Mouse (Mus musculus) intestine, embryonic 14.5 days (tissue): Measurements from ENCODE around the gene Gipc3. TPM values are rescaled to one million over a fixed set of nuclear protein-coding genes. Genes with fewer than 3 reads are reported as not detected.

Source experiments
- ATAC-seq: fragments of 200-750 bp; cut with Nextera tagmentation; replicated peaks from 2 replicates; pipeline ENCODE4 v1.8.0; 2017; ENCODE audit warnings: low read depth, moderate number of reproducible peaks, moderate TSS enrichment, moderate library complexity; ENCODE audit not compliant: low FRiP score, low TSS enrichment
- DNase-seq: peaks from one replicate; pipeline ENCODE4 v3.0.0-alpha.2; 2018; ENCODE audit warnings: low spot score
- H3K27ac ChIP-seq: fragments of 300-500 bp; sonication (generic); 2 replicates; pipeline ENCODE4 v1.5.1; 2014; ENCODE audit warnings: low read depth, mild to moderate bottlenecking, control low read depth
- H3K27me3 ChIP-seq: fragments of 300-500 bp; sonication (generic); replicated peaks from 2 replicates; pipeline ENCODE4 v1.6.1; 2014; ENCODE audit warnings: low read length, control low read depth; ENCODE audit not compliant: control insufficient read depth, insufficient read depth
- H3K36me3 ChIP-seq: fragments of 300-500 bp; sonication (generic); 2 replicates; pipeline ENCODE4 v1.6.1; 2014; ENCODE audit warnings: low read length, control low read depth; ENCODE audit not compliant: control insufficient read depth, insufficient read depth
- H3K4me1 ChIP-seq: fragments of 300-500 bp; sonication (generic); replicated peaks from 2 replicates; pipeline ENCODE4 v1.6.1; 2014; ENCODE audit warnings: low read length, control low read depth, mixed read lengths; ENCODE audit not compliant: control insufficient read depth, insufficient read depth
- H3K4me2 ChIP-seq: fragments of 300-500 bp; sonication (generic); 2 replicates; pipeline ENCODE4 v1.6.1; 2014; ENCODE audit warnings: low read length
- H3K4me3 ChIP-seq: fragments of 300-500 bp; sonication (generic); 2 replicates; pipeline ENCODE4 v1.5.1; 2014; ENCODE audit warnings: low read depth, low read length, control low read depth, mixed read lengths
- H3K9ac ChIP-seq: fragments of 300-500 bp; sonication (generic); 2 replicates; pipeline ENCODE4 v1.6.1; 2014; ENCODE audit warnings: mild to moderate bottlenecking, low read length
- H3K9me3 ChIP-seq: fragments of 300-500 bp; sonication (generic); 2 replicates; pipeline ENCODE4 v1.6.1; 2016; ENCODE audit warnings: low read length, control low read depth; ENCODE audit not compliant: control insufficient read depth
- WGBS: fragments of 180-500 bp; shearing (Covaris S2); extraction: QIAGEN DNeasy Blood & Tissue Kit; methylation state at CpG from one replicate; pipeline ENCODE4 v1.1.7; 2014; 5-methylcytosine and 5-hydroxymethylcytosine counted together
- polyA plus RNA-seq: library from polyadenylated mRNA; unstranded; fragments of >200 nt; fragmentation: Nextera tagmentation; extraction: Ambion mirVana; gene quantifications from 2 replicates; pipeline ENCODE4 v1.2.1, GENCODE M21; 2014

Gipc3 gene
- polyA plus RNA-seq, 1 experiment from 2014 or later: 0.07 TPM

- Histone ChIP-seq H3K36me3 (peaks cover 4% of the 10 kb centered on the region), H3K9ac (0 out of 2 replicates have a peak overlapping the region, but pooled peaks have one; percentile 3), H3K27me3 (0 out of 2 replicates have a peak, but pooled peaks cover 6% of the 10 kb centered on the region), H3K4me3 (0 out of 2 replicates have a peak overlapping the region, but pooled peaks have one; percentile 1), H3K4me2 (peak overlapping the region; percentile 33), H3K27ac (no peak overlapping the region), H3K4me1 (peaks cover 51% of the 10 kb centered on the region), H3K9me3 (no peaks in the 10 kb centered on the region)
- ATAC-seq (no peak), DNase-seq (no peak)
- WGBS: 30% methylated on average over 29 of the region's 29 CpGs
These were observed 10.8 kb downstream of the Gipc3 start for GRCm38 (mm10) chr10:81332277-81332676.

GRCm38 (mm10) chr10:81330007-81330406 lies 13.1 kb downstream of the Gipc3 start:
- peak; percentile 13; the same call in 1 of the 2 replicates for ATAC-seq
- DNase-seq: no peak
- no peaks in the 10 kb centered on the region for H3K9me3 ChIP-seq

GRCm38 (mm10) chr10:81329194-81329975 lies 13.7 kb downstream of the Gipc3 start:
- Histone ChIP-seq H3K4me3 (peak overlapping the region; percentile 29), H3K27me3 (0 out of 2 replicates have a peak, but pooled peaks cover 6% of the 10 kb centered on the region), H3K27ac (peak overlapping the region; percentile 94), H3K36me3 (peaks cover 33% of the 10 kb centered on the region), H3K4me1 (peaks cover 34% of the 10 kb centered on the region), H3K9ac (peak overlapping the region; percentile 34), H3K9me3 (no peaks in the 10 kb centered on the region), H3K4me2 (peak overlapping the region; percentile 54)
- DNase-seq: no peak
- WGBS: 39% methylated on average over 10 of the region's 10 CpGs
- peak; percentile 80 for ATAC-seq

More at GRCm38 (mm10) chr10:81330007-81330406, 13.1 kb downstream of the Gipc3 start:
- H3K4me3 ChIP-seq: peak overlapping the region; percentile 29
- peaks cover 26% of the 10 kb centered on the region for H3K36me3 ChIP-seq
- 0 out of 2 replicates have a peak, but pooled peaks cover 6% of the 10 kb centered on the region for H3K27me3 ChIP-seq
- 44% methylated on average over 4 of the region's 4 CpGs for WGBS
- H3K9ac ChIP-seq: peak overlapping the region; percentile 34
- peaks cover 39% of the 10 kb centered on the region for H3K4me1 ChIP-seq
- peak overlapping the region; percentile 54 for H3K4me2 ChIP-seq
- peak overlapping the region; percentile 94 for H3K27ac ChIP-seq

- 8% methylated on average over 10 of the region's 10 CpGs for WGBS
- Histone ChIP-seq H3K9ac (peak within 1 kb of the TSS; percentile 34), H3K4me2 (peak within 1 kb of the TSS; percentile 54), H3K9me3 (no peaks in the 10 kb centered on the region), H3K4me1 (peaks cover 34% of the 10 kb centered on the region), H3K27ac (peak within 1 kb of the TSS; percentile 94), H3K4me3 (peak within 1 kb of the TSS; percentile 29), H3K36me3 (peaks cover 43% of the 10 kb centered on the region), H3K27me3 (0 out of 2 replicates have a peak, but pooled peaks cover 6% of the 10 kb centered on the region)
- ATAC-seq (no peak), DNase-seq (no peak)
These were observed 14.7 kb downstream of the Gipc3 start, which contains the start of gene Tbxa2r for GRCm38 (mm10) chr10:81328386-81328785. Gene Tbxa2r, plus strand, starts transcription at chr10:81328731.

- H3K9ac ChIP-seq: no peak overlapping the region
- DNase-seq (no peak), ATAC-seq (no peak)
- 0 out of 2 replicates have a peak, but pooled peaks cover 6% of the 10 kb centered on the region for H3K27me3 ChIP-seq
- no peak overlapping the region for H3K4me3 ChIP-seq
- 13% methylated on average over 2 of the region's 2 CpGs for WGBS
- peak overlapping the region; percentile 54; the same call in 1 of the 2 replicates for H3K4me2 ChIP-seq
- H3K4me1 ChIP-seq: peaks cover 34% of the 10 kb centered on the region
- peak overlapping the region; percentile 94; the same call in 1 of the 2 replicates for H3K27ac ChIP-seq
- H3K9me3 ChIP-seq: no peaks in the 10 kb centered on the region
- H3K36me3 ChIP-seq: peaks cover 47% of the 10 kb centered on the region
These were observed 15.1 kb downstream of the Gipc3 start for GRCm38 (mm10) chr10:81327959-81328358.

GRCm38 (mm10) chr10:81326858-81327257 lies 16.2 kb downstream of the Gipc3 start:
- DNase-seq (no peak), ATAC-seq (no peak)
- Histone ChIP-seq H3K27ac (no peak overlapping the region), H3K36me3 (peaks cover 54% of the 10 kb centered on the region), H3K9me3 (no peaks in the 10 kb centered on the region), H3K4me2 (no peak overlapping the region), H3K9ac (no peak overlapping the region), H3K4me3 (no peak overlapping the region), H3K4me1 (peaks cover 37% of the 10 kb centered on the region), H3K27me3 (no peaks in the 10 kb centered on the region)
- WGBS: 77% methylated on average over 6 of the region's 6 CpGs

GRCm38 (mm10) chr10:81325781-81326180 lies 17.3 kb downstream of the Gipc3 start:
- Histone ChIP-seq H3K9ac (no peak overlapping the region), H3K36me3 (peaks cover 54% of the 10 kb centered on the region), H3K4me3 (no peak overlapping the region), H3K4me1 (peaks cover 37% of the 10 kb centered on the region), H3K27ac (no peak overlapping the region), H3K4me2 (no peak overlapping the region), H3K9me3 (no peaks in the 10 kb centered on the region), H3K27me3 (no peaks in the 10 kb centered on the region)
- WGBS: 92% methylated on average over 18 of the region's 18 CpGs
- DNase-seq (no peak), ATAC-seq (no peak)

- H3K36me3 ChIP-seq: peaks cover 54% of the 10 kb centered on the region
- 93% methylated on average over 21 of the region's 21 CpGs for WGBS
- H3K4me3 ChIP-seq: no peak overlapping the region
- no peaks in the 10 kb centered on the region for H3K9me3 ChIP-seq
- no peak overlapping the region for H3K4me2 ChIP-seq
- DNase-seq: no peak
- no peaks in the 10 kb centered on the region for H3K27me3 ChIP-seq
- H3K9ac ChIP-seq: no peak overlapping the region
- peaks cover 32% of the 10 kb centered on the region for H3K4me1 ChIP-seq
- H3K27ac ChIP-seq: no peak overlapping the region
- ATAC-seq: no peak
These were observed 17.9 kb downstream of the Gipc3 start for GRCm38 (mm10) chr10:81325176-81325575.
